Mouse (Mus musculus) C2C12 (cell line): ENCODE data around the gene Atxn2.
A peak's percentile ranks its signal among the peaks of the same experiment; 100 is the strongest.

ENCODE experiments used
- CEBPB ChIP-seq: IDR thresholded peaks from one replicate; pipeline ENCODE4 v1.6.1; 2011; ENCODE audit warnings: low read depth, mild to moderate bottlenecking, control low read depth, moderate library complexity
- CTCF ChIP-seq: IDR thresholded peaks from one replicate; pipeline ENCODE4 v1.5.1; 2011; ENCODE audit not compliant: control insufficient read depth, insufficient read depth, insufficient read length
- MAX ChIP-seq: IDR thresholded peaks from one replicate; pipeline ENCODE4 v1.6.1; 2011; ENCODE audit warnings: mild to moderate bottlenecking, control low read depth
- MYOD1 ChIP-seq: IDR thresholded peaks from one replicate; pipeline ENCODE4 v1.6.1; 2011; ENCODE audit warnings: low read depth; ENCODE audit not compliant: control insufficient read depth, insufficient read length
- MYOG ChIP-seq: IDR thresholded peaks from one replicate; pipeline ENCODE4 v1.6.1; 2011; ENCODE audit not compliant: control insufficient read depth, insufficient read length; ENCODE audit errors: extremely low read depth

DNA sequence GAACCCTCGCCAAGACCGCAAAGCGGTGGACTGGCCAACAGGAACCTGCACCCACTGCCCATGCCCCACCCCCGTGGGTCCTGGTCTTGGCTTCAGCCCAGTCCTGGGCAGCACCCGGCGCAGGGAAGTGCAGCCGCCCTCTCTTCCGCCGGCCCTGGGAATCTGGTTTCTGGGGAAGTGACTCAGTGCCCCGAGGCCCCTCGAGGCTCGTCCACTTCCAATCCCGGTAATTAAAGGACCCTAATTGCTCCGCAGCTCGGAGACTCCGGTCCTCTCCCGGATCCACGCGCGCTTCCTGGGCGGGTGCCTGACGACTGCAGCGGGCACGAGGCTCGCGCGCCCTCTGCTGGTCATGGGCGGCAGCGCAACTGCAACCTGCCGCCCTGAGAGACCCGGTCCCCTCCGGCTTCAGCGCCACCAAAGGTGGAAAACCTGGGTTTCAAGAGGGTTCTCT lies 131.6 kb downstream of the Atxn2 start:
- TF ChIP-seq CTCF (peak; percentile 98), MAX (peak; percentile 47), MYOD1 (no peak), CEBPB (no peak), MYOG (no peak)
